30 mouse cellular contexts compared by ENCODE assay signal in genomic region chr1:12507997-12508396, GRCm38 (mm10).
DNase-seq lines count a peak whose midpoint lies in the region; ATAC-seq and TF ChIP-seq lines count a peak whose summit lies in the region.
"Had no signal": no experiment of that assay in that cellular context is flagged by ENCODE, and none has a peak within 500 bp of the region (broad histone marks: within the 10 kb centered on the region; RNA-seq: fewer than 3 reads in every experiment).

No protein-coding gene starts in this region.

- no peak overlapping the region for H3K4me2 ChIP-seq in heart, embryonic 11.5 days
- H3K4me2 ChIP-seq in hindbrain, embryonic 15.5 days, result no peak overlapping the region
- no peak overlapping the region for H3K4me2 ChIP-seq in hindbrain, embryonic 11.5 days (replicated peaks; ENCODE audit: low read depth, low read length)
- no peak overlapping the region for H3K4me2 ChIP-seq in midbrain, embryonic 15.5 days
- H3K4me2 ChIP-seq in midbrain, postnatal 0 days (ENCODE audit: low read depth, low read length, poor library complexity, severe bottlenecking), result no peak overlapping the region
- no peak overlapping the region for H3K4me2 ChIP-seq in neural tube, embryonic 15.5 days
- H3K4me2 ChIP-seq: embryonic facial prominence, embryonic 13.5 days; heart, embryonic 13.5 days; midbrain, embryonic 13.5 days had no signal

- H3K79me2 ChIP-seq in heart, adult 2 months (replicated peaks; ENCODE audit: control insufficient read depth, insufficient read depth, low read length), result no peaks in the 10 kb centered on the region

- no peak overlapping the region for H3K9ac ChIP-seq in heart, embryonic 11.5 days (ENCODE audit: low read depth, low read length)
- no peak overlapping the region for H3K9ac ChIP-seq in heart, adult 2 months (ENCODE audit: low read depth, low read length)
- H3K9ac ChIP-seq in hindbrain, embryonic 15.5 days, result no peak overlapping the region
- no peak overlapping the region for H3K9ac ChIP-seq in hindbrain, embryonic 11.5 days (ENCODE audit: low read depth, low read length)
- no peak overlapping the region for H3K9ac ChIP-seq in midbrain, embryonic 15.5 days
- no peak overlapping the region for H3K9ac ChIP-seq in midbrain, postnatal 0 days (replicated peaks; ENCODE audit: low read length, poor library complexity, severe bottlenecking)
- H3K9ac ChIP-seq in neural tube, embryonic 15.5 days (replicated peaks), result no peak overlapping the region
- H3K9ac ChIP-seq: embryonic facial prominence, embryonic 13.5 days; heart, embryonic 13.5 days; liver, embryonic 14.5 days; midbrain, embryonic 13.5 days had no signal

- WGBS in heart, embryonic 11.5 days (ENCODE audit: insufficient replicate concordance), result 45% methylated on average over 3 of the region's 3 CpGs
- 37% methylated on average over 3 of the region's 3 CpGs for WGBS in heart, adult 2 months
- 65% methylated on average over 3 of the region's 3 CpGs for WGBS in hindbrain, embryonic 15.5 days
- WGBS in hindbrain, embryonic 11.5 days, result 65% methylated on average over 3 of the region's 3 CpGs
- WGBS in midbrain, embryonic 15.5 days, result 76% methylated on average over 3 of the region's 3 CpGs
- 64% methylated on average over 3 of the region's 3 CpGs for WGBS in midbrain, postnatal 0 days
- WGBS in neural tube, embryonic 15.5 days, result 62% methylated on average over 3 of the region's 3 CpGs

- no peak for TF ChIP-seq EP300 in heart, adult 2 months (IDR thresholded peaks at IDR 0.05; ENCODE audit: insufficient read depth, low read depth, low read length)

- H3K4me3 ChIP-seq in heart, embryonic 11.5 days (ENCODE audit: low read depth, low read length), result no peak overlapping the region
- H3K4me3 ChIP-seq in heart, adult 2 months, result no peak overlapping the region
- no peak overlapping the region for H3K4me3 ChIP-seq in hindbrain, embryonic 15.5 days
- no peak overlapping the region for H3K4me3 ChIP-seq in hindbrain, embryonic 11.5 days (ENCODE audit: low read depth, low read length)
- H3K4me3 ChIP-seq in midbrain, embryonic 15.5 days, result no peak overlapping the region
- H3K4me3 ChIP-seq in midbrain, postnatal 0 days (ENCODE audit: low read depth, low read length), result no peak overlapping the region
- H3K4me3 ChIP-seq in neural tube, embryonic 15.5 days (replicated peaks), result no peak overlapping the region
- H3K4me3 ChIP-seq: embryonic facial prominence, embryonic 13.5 days; erythroblast, embryonic 14.5 days; gastrocnemius, adult 2 months; heart, embryonic 13.5 days; midbrain, embryonic 13.5 days had no signal

- intact Hi-C loops in heart, adult 2 months (cut with DNase I), result no loop called here

- H3K36me3 ChIP-seq in heart, embryonic 11.5 days (ENCODE audit: control insufficient read depth, insufficient read depth, low read length), result no peaks in the 10 kb centered on the region
- H3K36me3 ChIP-seq in heart, adult 2 months (ENCODE audit: control insufficient read depth, insufficient read depth, low read length), result no peaks in the 10 kb centered on the region
- H3K36me3 ChIP-seq in hindbrain, embryonic 15.5 days, result no peaks in the 10 kb centered on the region
- no peaks in the 10 kb centered on the region for H3K36me3 ChIP-seq in hindbrain, embryonic 11.5 days (ENCODE audit: control insufficient read depth, insufficient read depth, low read length)
- no peaks in the 10 kb centered on the region for H3K36me3 ChIP-seq in midbrain, embryonic 15.5 days (replicated peaks)
- no peaks in the 10 kb centered on the region for H3K36me3 ChIP-seq in midbrain, postnatal 0 days (ENCODE audit: insufficient read depth, low read length)
- H3K36me3 ChIP-seq in neural tube, embryonic 15.5 days, result no peaks in the 10 kb centered on the region
- H3K36me3 ChIP-seq: embryonic facial prominence, embryonic 13.5 days; heart, embryonic 13.5 days; midbrain, embryonic 13.5 days had no signal

- H3K9me3 ChIP-seq in heart, embryonic 11.5 days (replicated peaks; ENCODE audit: control insufficient read depth, low read length), result no peaks in the 10 kb centered on the region
- H3K9me3 ChIP-seq in hindbrain, embryonic 15.5 days, result no peaks in the 10 kb centered on the region; the same call in 1 of the 2 replicates
- no peaks in the 10 kb centered on the region for H3K9me3 ChIP-seq in hindbrain, embryonic 11.5 days (ENCODE audit: control insufficient read depth, low read length)
- H3K9me3 ChIP-seq in midbrain, embryonic 15.5 days, result no peaks in the 10 kb centered on the region
- no peaks in the 10 kb centered on the region for H3K9me3 ChIP-seq in midbrain, postnatal 0 days (ENCODE audit: low read length)
- no peaks in the 10 kb centered on the region for H3K9me3 ChIP-seq in neural tube, embryonic 15.5 days (replicated peaks)
- H3K9me3 ChIP-seq: embryonic facial prominence, embryonic 13.5 days; heart, embryonic 13.5 days; midbrain, embryonic 13.5 days had no signal

- TF ChIP-seq POLR2A in heart, adult 2 months (IDR thresholded peaks at IDR 0.05; ENCODE audit: insufficient read depth, low read depth, low read length), result no peak

- DNase-seq in heart, adult 2 months, result no peak
- DNase-seq in hindbrain, embryonic 11.5 days (ENCODE audit: low spot score), result no peak
- no peak for DNase-seq in midbrain, postnatal 0 days (ENCODE audit: low spot score)
- DNase-seq: adrenal gland, postnatal 14 days; cerebellum, adult 11 months; cerebellum, adult 9-11 months; embryo, embryonic 11 days; gastrocnemius, adult 2 months; gastrocnemius, postnatal 36 days; kidney, adult 9 months; kidney, postnatal 14 days; liver; lung, adult 2 months; lung, postnatal 14 days; right cerebral cortex, postnatal 4 days; thymus, adult 2 months; thymus, postnatal 36 days had no signal

- no peak overlapping the region for H3K27ac ChIP-seq in heart, embryonic 11.5 days (ENCODE audit: low read depth, low read length)
- H3K27ac ChIP-seq in heart, adult 2 months, result no peak overlapping the region
- H3K27ac ChIP-seq in hindbrain, embryonic 15.5 days (replicated peaks), result no peak overlapping the region
- no peak overlapping the region for H3K27ac ChIP-seq in hindbrain, embryonic 11.5 days (ENCODE audit: low read depth, low read length)
- H3K27ac ChIP-seq in midbrain, embryonic 15.5 days, result no peak overlapping the region
- no peak overlapping the region for H3K27ac ChIP-seq in midbrain, postnatal 0 days (ENCODE audit: low read depth, low read length)
- no peak overlapping the region for H3K27ac ChIP-seq in neural tube, embryonic 15.5 days (replicated peaks)
- H3K27ac ChIP-seq: gastrocnemius, adult 2 months; heart, embryonic 13.5 days; liver, embryonic 14.5 days; midbrain, embryonic 13.5 days; stomach, postnatal 0 days had no signal

- TF ChIP-seq CTCF in heart, adult 2 months (IDR thresholded peaks at IDR 0.05), result no peak
- TF ChIP-seq CTCF in midbrain, postnatal 0 days (IDR thresholded peaks at IDR 0.05), result no peak

- H3K4me1 ChIP-seq in heart, embryonic 11.5 days (ENCODE audit: control insufficient read depth, insufficient read depth, low read length), result no peaks in the 10 kb centered on the region
- no peaks in the 10 kb centered on the region for H3K4me1 ChIP-seq in heart, adult 2 months (ENCODE audit: control insufficient read depth, insufficient read depth, low read length)
- H3K4me1 ChIP-seq in hindbrain, embryonic 15.5 days (replicated peaks), result no peaks in the 10 kb centered on the region
- no peaks in the 10 kb centered on the region for H3K4me1 ChIP-seq in hindbrain, embryonic 11.5 days (replicated peaks; ENCODE audit: control insufficient read depth, insufficient read depth, low read length)
- H3K4me1 ChIP-seq in midbrain, embryonic 15.5 days, result no peaks in the 10 kb centered on the region
- H3K4me1 ChIP-seq in midbrain, postnatal 0 days (ENCODE audit: insufficient read depth, low read length), result no peaks in the 10 kb centered on the region
- H3K4me1 ChIP-seq in neural tube, embryonic 15.5 days, result peaks cover 11% of the 10 kb centered on the region
- H3K4me1 ChIP-seq: midbrain, embryonic 13.5 days had no signal

- ATAC-seq in heart, embryonic 11.5 days (replicated peaks; ENCODE audit: insufficient number of reproducible peaks, low FRiP score, low TSS enrichment), result 0 out of 2 replicates have a peak, but pooled peaks have one; percentile 75
- peak; percentile 48; the same call in 1 of the 2 replicates for ATAC-seq in hindbrain, embryonic 15.5 days (ENCODE audit: low FRiP score, low read depth)
- ATAC-seq in hindbrain, embryonic 11.5 days (ENCODE audit: low FRiP score), result no peak
- ATAC-seq in midbrain, embryonic 15.5 days (replicated peaks), result 0 out of 2 replicates have a peak, but pooled peaks have one; percentile 27
- ATAC-seq in midbrain, postnatal 0 days (ENCODE audit: low FRiP score), result no peak
- ATAC-seq in neural tube, embryonic 15.5 days (ENCODE audit: low FRiP score), result 0 out of 2 replicates have a peak, but pooled peaks have one; percentile 4
- ATAC-seq: CD4-positive, CD25-positive, alpha-beta regulatory T cell, adult 4 months; forebrain, embryonic 16.5 days; intestine, postnatal 0 days; midbrain, embryonic 13.5 days had no signal

- H3K27me3 ChIP-seq in heart, embryonic 11.5 days (ENCODE audit: control insufficient read depth, insufficient read depth, low read length), result no peaks in the 10 kb centered on the region
- H3K27me3 ChIP-seq in heart, adult 2 months (ENCODE audit: control insufficient read depth, insufficient read depth, low read length), result no peaks in the 10 kb centered on the region
- H3K27me3 ChIP-seq in hindbrain, embryonic 15.5 days, result no peaks in the 10 kb centered on the region
- H3K27me3 ChIP-seq in hindbrain, embryonic 11.5 days (ENCODE audit: control insufficient read depth, insufficient read depth, low read length), result no peaks in the 10 kb centered on the region
- H3K27me3 ChIP-seq in midbrain, embryonic 15.5 days (replicated peaks), result no peaks in the 10 kb centered on the region
- no peaks in the 10 kb centered on the region for H3K27me3 ChIP-seq in midbrain, postnatal 0 days (ENCODE audit: insufficient read depth, low read length)
- no peaks in the 10 kb centered on the region for H3K27me3 ChIP-seq in neural tube, embryonic 15.5 days (replicated peaks)
- H3K27me3 ChIP-seq: embryonic facial prominence, embryonic 13.5 days; heart, embryonic 13.5 days; midbrain, embryonic 13.5 days had no signal

Comparison
In these comparisons a context has a peak if more than half of its experiments do, and no peak if none do; other contexts are left out.
1. ATAC-seq: peak in heart, embryonic 11.5 days (single experiment), hindbrain, embryonic 15.5 days (single experiment), midbrain, embryonic 15.5 days (single experiment) and neural tube, embryonic 15.5 days (single experiment); none in hindbrain, embryonic 11.5 days (single experiment) and midbrain, postnatal 0 days (single experiment).